Mouse (Mus musculus) midbrain, postnatal 0 days (tissue): ENCODE data around the gene Itga4. TPM values are rescaled to one million over a fixed set of nuclear protein-coding genes. Genes with fewer than 3 reads are reported as not detected.

ENCODE experiments used
- ATAC-seq: fragments of 200-750 bp; cut with Nextera tagmentation; 2 replicates; pipeline ENCODE4 v1.8.0; 2017; ENCODE audit warnings: moderate number of reproducible peaks, mild to moderate bottlenecking, moderate TSS enrichment, moderate library complexity; ENCODE audit not compliant: low FRiP score
- DNase-seq: peaks from one replicate; pipeline ENCODE4 v3.0.0-alpha.2; 2015; ENCODE audit warnings: low spot score
- H3K27ac ChIP-seq: fragments of 300-500 bp; sonication (generic); 2 replicates; pipeline ENCODE4 v1.5.1; 2014; ENCODE audit warnings: low read depth, mild to moderate bottlenecking, low read length, mixed read lengths
- H3K27me3 ChIP-seq: fragments of 300-500 bp; sonication (generic); 2 replicates; pipeline ENCODE4 v1.6.1; 2014; ENCODE audit warnings: low read length, control low read depth, mixed read lengths; ENCODE audit not compliant: insufficient read depth
- H3K36me3 ChIP-seq: fragments of 300-500 bp; sonication (generic); 2 replicates; pipeline ENCODE4 v1.6.1; 2014; ENCODE audit warnings: low read length, control low read depth, mixed read lengths; ENCODE audit not compliant: insufficient read depth
- H3K4me1 ChIP-seq: fragments of 300-500 bp; sonication (generic); 2 replicates; pipeline ENCODE4 v1.6.1; 2014; ENCODE audit warnings: mild to moderate bottlenecking, control low read depth, antibody characterized with exemption, low read length, mixed read lengths; ENCODE audit not compliant: insufficient read depth
- H3K4me2 ChIP-seq: fragments of 300-500 bp; sonication (generic); 2 replicates; pipeline ENCODE4 v1.6.1; 2014; ENCODE audit warnings: low read depth, mild to moderate bottlenecking, low read length, mixed read lengths; ENCODE audit not compliant: poor library complexity, severe bottlenecking
- H3K4me3 ChIP-seq: fragments of 300-500 bp; sonication (generic); 2 replicates; pipeline ENCODE4 v1.5.1; 2014; ENCODE audit warnings: low read depth, mild to moderate bottlenecking, low read length, moderate library complexity
- H3K9ac ChIP-seq: fragments of 300-500 bp; sonication (generic); replicated peaks from 2 replicates; pipeline ENCODE4 v1.6.1; 2014; ENCODE audit warnings: mild to moderate bottlenecking, low read length, moderate library complexity, mixed read lengths; ENCODE audit not compliant: poor library complexity, severe bottlenecking
- H3K9me3 ChIP-seq: fragments of 300-500 bp; sonication (generic); 2 replicates; pipeline ENCODE4 v1.6.1; 2016; ENCODE audit warnings: low read length, control low read depth
- CTCF ChIP-seq: IDR thresholded peaks from 2 replicates; pipeline ENCODE4 v1.5.1; 2016; ENCODE audit warnings: antibody characterized with exemption, mild to moderate bottlenecking
- WGBS: fragments of 180-500 bp; shearing (Covaris S2); extraction: QIAGEN DNeasy Blood & Tissue Kit; methylation state at CpG from one replicate; pipeline ENCODE4 v1.1.7; 2014; 5-methylcytosine and 5-hydroxymethylcytosine counted together
- polyA plus RNA-seq: library from polyadenylated mRNA; unstranded; fragments of >200 nt; fragmentation: Nextera tagmentation; extraction: Ambion mirVana; gene quantifications from 2 replicates; pipeline ENCODE4 v1.2.1, GENCODE M21; 2015
- total RNA-seq: library from RNA; depleted of rRNA; stranded (reverse); fragments of >200 nt; gene quantifications from 2 replicates; pipeline ENCODE4 v1.2.3, GENCODE M21; 2014

The Itga4 gene
- total and polyA plus RNA-seq, 2 experiments from 2014 or later = 1.5 to 3.1 TPM

GRCm38 (mm10) chr2:79256880-79257279 lies 1.7 kb downstream of the Itga4 start:
- Histone ChIP-seq H3K4me2 (no peak overlapping the region), H3K9me3 (no peaks in the 10 kb centered on the region), H3K27me3 (peaks cover 4% of the 10 kb centered on the region; the same call in 1 of the 2 replicates), H3K4me1 (0 out of 2 replicates have a peak, but pooled peaks cover 7% of the 10 kb centered on the region), H3K4me3 (no peak overlapping the region), H3K36me3 (no peaks in the 10 kb centered on the region), H3K27ac (no peak overlapping the region), H3K9ac (no peak overlapping the region)
- 74% methylated on average over 4 of the region's 4 CpGs for WGBS
- no peak for TF ChIP-seq CTCF
- DNase-seq (no peak), ATAC-seq (no peak)

DNA sequence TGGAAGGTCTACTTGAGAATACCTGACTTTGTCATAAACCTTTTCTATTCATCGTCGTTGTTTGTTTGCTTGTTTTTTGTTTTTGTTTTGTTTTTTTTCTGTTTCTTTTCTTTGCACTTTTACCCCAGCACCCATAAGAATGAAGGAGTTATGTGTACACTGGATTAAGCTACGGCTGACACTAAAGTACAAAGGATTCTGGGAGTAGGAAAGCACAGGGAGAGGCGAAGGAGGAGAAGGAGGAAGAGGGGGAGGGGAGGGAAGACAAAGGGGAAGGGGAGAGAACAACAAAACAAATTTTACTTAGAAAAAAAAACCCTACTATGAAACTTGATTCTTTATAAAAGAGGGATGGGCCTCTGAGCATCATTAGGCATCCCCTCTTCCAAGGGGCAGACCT lies 2.2 kb downstream of the Itga4 start:
- Histone ChIP-seq H3K27ac (no peak overlapping the region), H3K9ac (no peak overlapping the region), H3K27me3 (peaks cover 4% of the 10 kb centered on the region; the same call in 1 of the 2 replicates), H3K4me2 (no peak overlapping the region), H3K4me3 (no peak overlapping the region), H3K9me3 (no peaks in the 10 kb centered on the region), H3K4me1 (0 out of 2 replicates have a peak, but pooled peaks cover 7% of the 10 kb centered on the region), H3K36me3 (no peaks in the 10 kb centered on the region)
- TF ChIP-seq CTCF = no peak
- no peak for ATAC-seq
- 68% methylated on average over 4 of the region's 4 CpGs for WGBS
- DNase-seq = no peak

DNA sequence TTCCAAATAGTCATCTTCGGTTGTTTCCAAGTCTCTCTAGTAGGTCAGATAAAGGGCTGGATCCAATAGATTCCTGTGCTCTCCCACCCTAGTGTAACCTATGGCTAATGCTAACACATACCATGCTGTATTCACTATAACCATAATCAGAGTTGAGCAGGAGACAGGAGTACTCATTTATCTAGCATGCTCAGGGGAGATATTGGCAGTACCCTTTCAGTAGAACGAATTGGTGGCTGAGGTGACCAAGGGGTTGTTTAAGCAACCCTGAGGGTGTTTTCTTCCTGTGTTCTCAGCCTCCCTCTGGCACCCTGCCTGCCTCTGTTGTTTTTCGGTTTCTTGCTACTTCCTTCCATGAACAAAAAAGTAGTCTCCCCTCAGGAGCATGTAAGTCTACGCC lies 4.1 kb downstream of the Itga4 start:
- DNase-seq (no peak), ATAC-seq (no peak)
- no peak overlapping the region for H3K27ac ChIP-seq
- no peaks in the 10 kb centered on the region for H3K9me3 ChIP-seq
- H3K4me1 ChIP-seq = 0 out of 2 replicates have a peak, but pooled peaks cover 7% of the 10 kb centered on the region
- H3K4me2 ChIP-seq = no peak overlapping the region
- peaks cover 4% of the 10 kb centered on the region; the same call in 1 of the 2 replicates for H3K27me3 ChIP-seq
- WGBS = 78% methylated on average over 4 of the region's 4 CpGs
- H3K9ac ChIP-seq = no peak overlapping the region
- no peak overlapping the region for H3K4me3 ChIP-seq
- TF ChIP-seq CTCF = no peak
- no peaks in the 10 kb centered on the region for H3K36me3 ChIP-seq

- 39% methylated on average over 4 of the region's 4 CpGs for WGBS
- ATAC-seq = no peak
- peak; percentile 64 for TF ChIP-seq CTCF
These were observed 10.4 kb downstream of the Itga4 start for GRCm38 (mm10) chr2:79265665-79266064.

DNA sequence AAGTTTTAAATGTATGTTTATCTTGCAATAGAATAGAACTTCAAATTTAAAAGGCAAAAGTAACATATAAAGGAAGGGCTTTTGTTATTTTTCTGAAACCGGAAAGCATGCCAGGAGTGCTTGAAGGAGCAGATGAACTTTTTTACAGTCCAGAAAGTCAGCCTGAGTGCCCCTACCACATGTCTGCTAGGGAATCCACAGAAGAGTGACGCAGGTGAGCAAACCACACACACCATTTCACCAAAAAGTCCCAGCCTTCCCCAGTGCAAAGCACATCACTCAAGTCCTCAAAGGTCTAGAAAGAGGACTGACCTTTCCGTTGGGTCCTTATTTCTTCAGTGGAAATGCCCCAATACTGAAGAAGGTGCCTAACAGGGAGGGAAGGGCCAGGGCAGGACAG lies 11.3 kb downstream of the Itga4 start:
- H3K4me1 ChIP-seq = no peaks in the 10 kb centered on the region
- H3K9me3 ChIP-seq = no peaks in the 10 kb centered on the region
- WGBS = 92% methylated on average over 3 of the region's 3 CpGs
- no peak for ATAC-seq
- no peaks in the 10 kb centered on the region for H3K36me3 ChIP-seq
- no peaks in the 10 kb centered on the region for H3K27me3 ChIP-seq
- H3K9ac ChIP-seq = no peak overlapping the region
- H3K4me3 ChIP-seq = no peak overlapping the region
- H3K27ac ChIP-seq = no peak overlapping the region
- H3K4me2 ChIP-seq = no peak overlapping the region
- DNase-seq = no peak
- TF ChIP-seq CTCF = no peak

More at GRCm38 (mm10) chr2:79265665-79266064, 10.4 kb downstream of the Itga4 start:
- H3K9me3 ChIP-seq = no peaks in the 10 kb centered on the region
- H3K27me3 ChIP-seq = no peaks in the 10 kb centered on the region
- no peaks in the 10 kb centered on the region for H3K4me1 ChIP-seq
- no peak overlapping the region for H3K4me3 ChIP-seq
- H3K27ac ChIP-seq = no peak overlapping the region
- H3K9ac ChIP-seq = no peak overlapping the region
- H3K36me3 ChIP-seq = no peaks in the 10 kb centered on the region
- no peak overlapping the region for H3K4me2 ChIP-seq
- DNase-seq = peak; percentile 36

- WGBS = 91% methylated on average over 3 of the region's 3 CpGs
- Histone ChIP-seq H3K4me3 (no peak overlapping the region), H3K36me3 (no peaks in the 10 kb centered on the region), H3K4me1 (no peaks in the 10 kb centered on the region), H3K4me2 (no peak overlapping the region), H3K27ac (no peak overlapping the region), H3K9ac (no peak overlapping the region), H3K9me3 (no peaks in the 10 kb centered on the region), H3K27me3 (no peaks in the 10 kb centered on the region)
- TF ChIP-seq CTCF = no peak
- DNase-seq = no peak
- no peak for ATAC-seq
These were observed 12.0 kb downstream of the Itga4 start for GRCm38 (mm10) chr2:79267181-79267580.
